ENCODE assay signal across 8 mouse cellular contexts in the genomic region with DNA sequence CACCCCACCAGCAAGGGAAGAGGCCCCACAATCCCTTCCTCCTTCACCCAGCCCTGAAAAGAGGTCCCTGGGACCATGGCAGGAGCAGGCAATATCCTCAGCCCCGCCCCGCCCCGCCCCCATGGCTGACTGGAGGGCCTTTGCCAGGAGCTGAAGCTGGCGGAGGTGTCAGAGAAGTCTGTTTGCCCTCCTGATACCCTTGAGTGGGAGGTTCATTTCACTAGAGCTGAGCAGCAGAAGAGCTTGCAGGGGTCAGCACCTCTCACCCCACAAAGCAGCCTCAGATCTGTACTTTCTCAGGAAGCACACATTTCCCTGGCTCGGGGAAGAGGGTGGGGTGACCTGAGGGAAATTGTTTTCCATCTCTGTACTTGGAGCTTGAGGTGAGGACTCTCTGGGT. TPM values are rescaled to one million over a fixed set of nuclear protein-coding genes. Genes with fewer than 3 reads are reported as not detected.
DNase-seq lines count a peak whose midpoint lies in the region; ATAC-seq lines count a peak whose summit lies in the region.

No protein-coding gene starts in this region.

- peaks cover 26% of the 10 kb centered on the region for H3K36me3 ChIP-seq in embryonic facial prominence, embryonic 15.5 days
- peaks cover 85% of the 10 kb centered on the region for H3K36me3 ChIP-seq in embryonic facial prominence, embryonic 10.5 days (replicated peaks)
- peaks cover 86% of the 10 kb centered on the region for H3K36me3 ChIP-seq in midbrain, embryonic 14.5 days (ENCODE audit: control insufficient read depth, insufficient read depth, low read length)
- peaks cover 92% of the 10 kb centered on the region for H3K36me3 ChIP-seq in midbrain, embryonic 10.5 days
- no peaks in the 10 kb centered on the region; the same call in 1 of the 2 replicates for H3K36me3 ChIP-seq in stomach, embryonic 15.5 days

- intact Hi-C loops in heart, postnatal 25 days (cut with DNase I) = loop anchor here (2.0 kb wide), 1 partner anchor 100 kb away; no protein-coding TSS in a partner anchor

- H3K4me3 ChIP-seq in embryonic facial prominence, embryonic 15.5 days (replicated peaks) = no peak overlapping the region
- H3K4me3 ChIP-seq in embryonic facial prominence, embryonic 10.5 days = no peak overlapping the region
- no peak overlapping the region for H3K4me3 ChIP-seq in midbrain, embryonic 14.5 days (replicated peaks; ENCODE audit: low read depth, low read length)
- no peak overlapping the region for H3K4me3 ChIP-seq in midbrain, embryonic 10.5 days
- H3K4me3 ChIP-seq in stomach, embryonic 15.5 days (replicated peaks) = no peak overlapping the region

- no peak for ATAC-seq in embryonic facial prominence, embryonic 15.5 days (ENCODE audit: insufficient number of reproducible peaks, low FRiP score, low TSS enrichment, low read depth)
- no peak for ATAC-seq in midbrain, embryonic 14.5 days (ENCODE audit: low FRiP score, low TSS enrichment)
- ATAC-seq in stomach, embryonic 15.5 days (ENCODE audit: insufficient read depth, low FRiP score, low read depth) = no peak

- peak overlapping the region; percentile 31 for H3K27ac ChIP-seq in embryonic facial prominence, embryonic 15.5 days (replicated peaks)
- H3K27ac ChIP-seq in embryonic facial prominence, embryonic 10.5 days (replicated peaks) = no peak overlapping the region
- 0 out of 2 replicates have a peak overlapping the region, but pooled peaks have one; percentile 8 for H3K27ac ChIP-seq in midbrain, embryonic 14.5 days (replicated peaks; ENCODE audit: low read depth, low read length)
- no peak overlapping the region for H3K27ac ChIP-seq in midbrain, embryonic 10.5 days (replicated peaks)
- peak overlapping the region; percentile 94 for H3K27ac ChIP-seq in stomach, embryonic 15.5 days

- H3K4me2 ChIP-seq in embryonic facial prominence, embryonic 15.5 days (replicated peaks) = no peak overlapping the region
- no peak overlapping the region for H3K4me2 ChIP-seq in midbrain, embryonic 14.5 days (ENCODE audit: low read length)
- no peak overlapping the region for H3K4me2 ChIP-seq in stomach, embryonic 15.5 days

- H3K4me1 ChIP-seq in embryonic facial prominence, embryonic 15.5 days = peaks cover 66% of the 10 kb centered on the region
- peaks cover 36% of the 10 kb centered on the region for H3K4me1 ChIP-seq in embryonic facial prominence, embryonic 10.5 days
- H3K4me1 ChIP-seq in midbrain, embryonic 14.5 days (ENCODE audit: control insufficient read depth, insufficient read depth, low read length) = no peaks in the 10 kb centered on the region
- peaks cover 26% of the 10 kb centered on the region for H3K4me1 ChIP-seq in midbrain, embryonic 10.5 days
- H3K4me1 ChIP-seq in stomach, embryonic 15.5 days = peaks cover 65% of the 10 kb centered on the region

- H3K9ac ChIP-seq in embryonic facial prominence, embryonic 15.5 days = no peak overlapping the region
- H3K9ac ChIP-seq in midbrain, embryonic 14.5 days (replicated peaks; ENCODE audit: low read length) = no peak overlapping the region
- H3K9ac ChIP-seq in stomach, embryonic 15.5 days = no peak overlapping the region

- WGBS in embryonic facial prominence, embryonic 15.5 days = 79% methylated on average over 5 of the region's 5 CpGs
- 74% methylated on average over 5 of the region's 5 CpGs for WGBS in embryonic facial prominence, embryonic 10.5 days
- 78% methylated on average over 5 of the region's 5 CpGs for WGBS in midbrain, embryonic 14.5 days
- 74% methylated on average over 5 of the region's 5 CpGs for WGBS in midbrain, embryonic 10.5 days
- WGBS in stomach, embryonic 15.5 days = 54% methylated on average over 5 of the region's 5 CpGs

- DNase-seq in embryonic facial prominence, embryonic 10.5 days (ENCODE audit: low spot score) = no peak
- DNase-seq in midbrain, embryonic 14.5 days = no peak
- DNase-seq in midbrain, embryonic 10.5 days (ENCODE audit: low spot score) = no peak
- peak; percentile 51 for DNase-seq in heart, postnatal 25 days (ENCODE audit: low spot score)
- no peak for DNase-seq in frontal cortex, postnatal 10 days (ENCODE audit: low spot score in 2 of 2)
- DNase-seq in spleen, adult 12 weeks (ENCODE audit: low spot score) = no peak

- H3K27me3 ChIP-seq in embryonic facial prominence, embryonic 15.5 days = no peaks in the 10 kb centered on the region
- no peaks in the 10 kb centered on the region for H3K27me3 ChIP-seq in embryonic facial prominence, embryonic 10.5 days (replicated peaks; ENCODE audit: low read depth, poor library complexity, severe bottlenecking)
- H3K27me3 ChIP-seq in midbrain, embryonic 14.5 days (ENCODE audit: control insufficient read depth, insufficient read depth, low read length) = no peaks in the 10 kb centered on the region
- H3K27me3 ChIP-seq in midbrain, embryonic 10.5 days (ENCODE audit: low read depth, poor library complexity, severe bottlenecking) = no peaks in the 10 kb centered on the region
- H3K27me3 ChIP-seq in stomach, embryonic 15.5 days (replicated peaks) = no peaks in the 10 kb centered on the region

- H3K9me3 ChIP-seq in embryonic facial prominence, embryonic 15.5 days (replicated peaks) = no peaks in the 10 kb centered on the region
- H3K9me3 ChIP-seq in embryonic facial prominence, embryonic 10.5 days = no peaks in the 10 kb centered on the region
- H3K9me3 ChIP-seq in midbrain, embryonic 14.5 days (ENCODE audit: control insufficient read depth, low read length) = no peaks in the 10 kb centered on the region
- H3K9me3 ChIP-seq in midbrain, embryonic 10.5 days (replicated peaks) = no peaks in the 10 kb centered on the region
- no peaks in the 10 kb centered on the region for H3K9me3 ChIP-seq in stomach, embryonic 15.5 days

RNA-seq across cellular contexts. Expression of gene Naglu, which starts 11.1 kb away (rescaled TPM):
- 15.1 and 16.6 TPM in 2 replicates for polyA plus RNA-seq in embryonic facial prominence, embryonic 15.5 days (2015; fragmentation: Nextera tagmentation; extraction: Ambion mirVana)
- 7.4 and 8.9 TPM in 2 replicates for polyA plus RNA-seq in embryonic facial prominence, embryonic 10.5 days (2016; fragmentation: Nextera tagmentation; extraction: Ambion mirVana)
- 9.5 and 9.8 TPM in 2 replicates for polyA plus RNA-seq in midbrain, embryonic 14.5 days (2014; fragmentation: Nextera tagmentation; extraction: Ambion mirVana)
- 10.0 and 11.6 TPM in 2 replicates for polyA plus RNA-seq in midbrain, embryonic 10.5 days (2016; fragmentation: Nextera tagmentation; extraction: Ambion mirVana)
- 1 to 10 TPM; 8.0 to 8.7 TPM for total RNA-seq in heart, postnatal 25 days (2021)
- 17.0 and 17.9 TPM in 2 replicates for polyA plus RNA-seq in stomach, embryonic 15.5 days (2015; fragmentation: Nextera tagmentation; extraction: Ambion mirVana)

RNA-seq across cellular contexts. Expression of gene Hsd17b1, which starts 19.5 kb away (rescaled TPM):
- polyA plus RNA-seq in embryonic facial prominence, embryonic 15.5 days (2015; fragmentation: Nextera tagmentation; extraction: Ambion mirVana) = 0.24 and 0.25 TPM in 2 replicates
- polyA plus RNA-seq in embryonic facial prominence, embryonic 10.5 days (2016; fragmentation: Nextera tagmentation; extraction: Ambion mirVana) = 0.21 TPM in 1 of 2 replicates, not detected in the other
- polyA plus RNA-seq in midbrain, embryonic 14.5 days (2014; fragmentation: Nextera tagmentation; extraction: Ambion mirVana) = 0.16 and 0.43 TPM in 2 replicates
- 0.12 TPM in 1 of 2 replicates, not detected in the other for polyA plus RNA-seq in midbrain, embryonic 10.5 days (2016; fragmentation: Nextera tagmentation; extraction: Ambion mirVana)
- under 1 TPM; 0.55 to 0.64 TPM for total RNA-seq in heart, postnatal 25 days (2021)
- polyA plus RNA-seq in stomach, embryonic 15.5 days (2015; fragmentation: Nextera tagmentation; extraction: Ambion mirVana) = 0.13 and 0.26 TPM in 2 replicates

RNA-seq across cellular contexts. Expression of gene Coasy, which starts 23.6 kb away (rescaled TPM):
- 43.2 and 44.9 TPM in 2 replicates for polyA plus RNA-seq in embryonic facial prominence, embryonic 15.5 days (2015; fragmentation: Nextera tagmentation; extraction: Ambion mirVana)
- 48.7 and 51.1 TPM in 2 replicates for polyA plus RNA-seq in embryonic facial prominence, embryonic 10.5 days (2016; fragmentation: Nextera tagmentation; extraction: Ambion mirVana)
- 43.6 and 44.4 TPM in 2 replicates for polyA plus RNA-seq in midbrain, embryonic 14.5 days (2014; fragmentation: Nextera tagmentation; extraction: Ambion mirVana)
- polyA plus RNA-seq in midbrain, embryonic 10.5 days (2016; fragmentation: Nextera tagmentation; extraction: Ambion mirVana) = 57.5 TPM in 2 replicates
- total RNA-seq in heart, postnatal 25 days (2021) = 10 to 100 TPM; 15.8 to 17.1 TPM
- polyA plus RNA-seq in stomach, embryonic 15.5 days (2015; fragmentation: Nextera tagmentation; extraction: Ambion mirVana) = 38.5 and 41.5 TPM in 2 replicates

RNA-seq across cellular contexts. Expression of gene Mlx, which starts 28.4 kb away (rescaled TPM):
- 50.3 and 52.0 TPM in 2 replicates for polyA plus RNA-seq in embryonic facial prominence, embryonic 15.5 days (2015; fragmentation: Nextera tagmentation; extraction: Ambion mirVana)
- polyA plus RNA-seq in embryonic facial prominence, embryonic 10.5 days (2016; fragmentation: Nextera tagmentation; extraction: Ambion mirVana) = 40.6 and 41.0 TPM in 2 replicates
- polyA plus RNA-seq in midbrain, embryonic 14.5 days (2014; fragmentation: Nextera tagmentation; extraction: Ambion mirVana) = 92.9 and 100 TPM in 2 replicates
- polyA plus RNA-seq in midbrain, embryonic 10.5 days (2016; fragmentation: Nextera tagmentation; extraction: Ambion mirVana) = 42.7 and 49.1 TPM in 2 replicates
- 10 to 100 TPM; 19.1 to 21.4 TPM for total RNA-seq in heart, postnatal 25 days (2021)
- 50.7 and 54.5 TPM in 2 replicates for polyA plus RNA-seq in stomach, embryonic 15.5 days (2015; fragmentation: Nextera tagmentation; extraction: Ambion mirVana)

RNA-seq across cellular contexts. Expression of gene Psmc3ip, which starts 36.5 kb away (rescaled TPM):
- polyA plus RNA-seq in embryonic facial prominence, embryonic 15.5 days (2015; fragmentation: Nextera tagmentation; extraction: Ambion mirVana) = 32.0 and 33.6 TPM in 2 replicates
- 69.5 and 72.3 TPM in 2 replicates for polyA plus RNA-seq in embryonic facial prominence, embryonic 10.5 days (2016; fragmentation: Nextera tagmentation; extraction: Ambion mirVana)
- polyA plus RNA-seq in midbrain, embryonic 14.5 days (2014; fragmentation: Nextera tagmentation; extraction: Ambion mirVana) = 19.2 and 19.6 TPM in 2 replicates
- polyA plus RNA-seq in midbrain, embryonic 10.5 days (2016; fragmentation: Nextera tagmentation; extraction: Ambion mirVana) = 74.3 and 77.3 TPM in 2 replicates
- total RNA-seq in heart, postnatal 25 days (2021) = 1 to 10 TPM; 3.1 TPM
- polyA plus RNA-seq in stomach, embryonic 15.5 days (2015; fragmentation: Nextera tagmentation; extraction: Ambion mirVana) = 26.9 and 27.6 TPM in 2 replicates

Comparison
In these comparisons a context has a peak if more than half of its experiments do, and no peak if none do; other contexts are left out.
1. H3K27ac ChIP-seq: peak in embryonic facial prominence, embryonic 15.5 days (single experiment), midbrain, embryonic 14.5 days (single experiment) and stomach, embryonic 15.5 days (single experiment); none in embryonic facial prominence, embryonic 10.5 days (single experiment) and midbrain, embryonic 10.5 days (single experiment).